Mouse (Mus musculus) heart, embryonic 10.5 days (tissue): Measurements from ENCODE around the gene Tssc4. TPM values are rescaled to one million over a fixed set of nuclear protein-coding genes. Genes with fewer than 3 reads are reported as not detected.

Experiments used
- DNase-seq: peaks from one replicate; pipeline ENCODE4 v3.0.0-alpha.2; 2017; ENCODE audit warnings: low spot score
- H3K27ac ChIP-seq: fragments of 300-500 bp; sonication (generic); 2 replicates; pipeline ENCODE4 v1.5.1; 2016; ENCODE audit warnings: mild to moderate bottlenecking
- H3K27me3 ChIP-seq: fragments of 300-500 bp; sonication (generic); 2 replicates; pipeline ENCODE4 v1.6.1; 2016; ENCODE audit warnings: mild to moderate bottlenecking; ENCODE audit not compliant: poor library complexity, insufficient read depth, severe bottlenecking
- H3K36me3 ChIP-seq: fragments of 300-500 bp; sonication (generic); 2 replicates; pipeline ENCODE4 v1.6.1; 2016; ENCODE audit warnings: mild to moderate bottlenecking, moderate library complexity
- H3K4me1 ChIP-seq: fragments of 300-500 bp; sonication (generic); 2 replicates; pipeline ENCODE4 v1.6.1; 2016; ENCODE audit warnings: mild to moderate bottlenecking
- H3K4me3 ChIP-seq: fragments of 300-500 bp; sonication (generic); 2 replicates; pipeline ENCODE4 v1.5.1; 2016; ENCODE audit warnings: mild to moderate bottlenecking, moderate library complexity
- H3K9me3 ChIP-seq: fragments of 300-500 bp; sonication (generic); 2 replicates; pipeline ENCODE4 v1.6.1; 2016; ENCODE audit warnings: mild to moderate bottlenecking, moderate library complexity
- WGBS: fragments of 180-500 bp; shearing (Covaris S2); methylation state at CpG from one replicate; pipeline ENCODE4 v1.1.7; 2016; 5-methylcytosine and 5-hydroxymethylcytosine counted together
- polyA plus RNA-seq: library from polyadenylated mRNA; unstranded; fragments of >200 nt; fragmentation: Nextera tagmentation; extraction: Ambion mirVana; gene quantifications from 2 replicates; pipeline ENCODE4 v1.2.1, GENCODE M21; 2016

Tssc4 gene
- polyA plus RNA-seq, 1 experiment from 2014 or later = 99.5 TPM

- 85% methylated on average over 6 of the region's 6 CpGs for WGBS
- H3K9me3 ChIP-seq = no peaks in the 10 kb centered on the region
- H3K27me3 ChIP-seq = no peaks in the 10 kb centered on the region
- H3K27ac ChIP-seq = no peak overlapping the region
- no peak for DNase-seq
- H3K4me1 ChIP-seq = peaks cover 27% of the 10 kb centered on the region
- no peak overlapping the region for H3K4me3 ChIP-seq
- H3K36me3 ChIP-seq = peaks cover 95% of the 10 kb centered on the region
Measured at GRCm38 (mm10) chr7:143064226-143064625, 4.8 kb upstream of the Tssc4 start.

- no peaks in the 10 kb centered on the region for H3K27me3 ChIP-seq
- H3K4me1 ChIP-seq = peaks cover 25% of the 10 kb centered on the region
- DNase-seq = no peak
- H3K27ac ChIP-seq = no peak overlapping the region
- no peaks in the 10 kb centered on the region for H3K9me3 ChIP-seq
- H3K4me3 ChIP-seq = no peak overlapping the region
- peaks cover 87% of the 10 kb centered on the region for H3K36me3 ChIP-seq
- 91% methylated on average over 2 of the region's 2 CpGs for WGBS
Measured at GRCm38 (mm10) chr7:143065692-143066091, 3.4 kb upstream of the Tssc4 start.

- no peaks in the 10 kb centered on the region for H3K9me3 ChIP-seq
- H3K4me3 ChIP-seq = no peak overlapping the region
- no peaks in the 10 kb centered on the region for H3K27me3 ChIP-seq
- no peak overlapping the region for H3K27ac ChIP-seq
- peaks cover 76% of the 10 kb centered on the region for H3K36me3 ChIP-seq
- no peak for DNase-seq
- H3K4me1 ChIP-seq = peaks cover 31% of the 10 kb centered on the region
- 79% methylated on average over 2 of the region's 2 CpGs for WGBS
Measured at GRCm38 (mm10) chr7:143067469-143067868, 1.6 kb upstream of the Tssc4 start.

- Histone ChIP-seq H3K27me3 (no peaks in the 10 kb centered on the region), H3K4me3 (no peak overlapping the region), H3K9me3 (no peaks in the 10 kb centered on the region), H3K36me3 (peaks cover 72% of the 10 kb centered on the region), H3K4me1 (peaks cover 35% of the 10 kb centered on the region), H3K27ac (peak overlapping the region; percentile 91)
- WGBS = 85% methylated on average over 3 of the region's 3 CpGs
- DNase-seq = no peak
Measured at GRCm38 (mm10) chr7:143067897-143068296, 1.2 kb upstream of the Tssc4 start.

- Histone ChIP-seq H3K4me1 (peaks cover 35% of the 10 kb centered on the region), H3K27me3 (no peaks in the 10 kb centered on the region), H3K9me3 (no peaks in the 10 kb centered on the region), H3K4me3 (peak overlapping the region; percentile 70), H3K36me3 (peaks cover 67% of the 10 kb centered on the region), H3K27ac (peak overlapping the region; percentile 91)
- WGBS = 51% methylated on average over 13 of the region's 13 CpGs
- no peak for DNase-seq
Measured at GRCm38 (mm10) chr7:143068316-143068881, 650 bp upstream of the Tssc4 start.

- Histone ChIP-seq H3K4me1 (peaks cover 35% of the 10 kb centered on the region), H3K27ac (peak overlapping the region; percentile 91), H3K36me3 (peaks cover 52% of the 10 kb centered on the region), H3K9me3 (no peaks in the 10 kb centered on the region), H3K4me3 (peak overlapping the region; percentile 70), H3K27me3 (peaks cover 10% of the 10 kb centered on the region; the same call in 1 of the 2 replicates)
- WGBS = 13% methylated on average over 30 of the region's 30 CpGs
- DNase-seq = no peak
Measured at GRCm38 (mm10) chr7:143069751-143070400, 827 bp downstream of the Tssc4 start.

GRCm38 (mm10) chr7:143070506-143071070 is 1.5 kb downstream of the Tssc4 start:
- peak overlapping the region; percentile 70 for H3K4me3 ChIP-seq
- H3K36me3 ChIP-seq = peaks cover 45% of the 10 kb centered on the region
- H3K27ac ChIP-seq = peak overlapping the region; percentile 91
- 92% methylated on average over 10 of the region's 10 CpGs for WGBS
- DNase-seq = no peak
- peaks cover 12% of the 10 kb centered on the region; the same call in 1 of the 2 replicates for H3K27me3 ChIP-seq
- no peaks in the 10 kb centered on the region for H3K9me3 ChIP-seq
- peaks cover 35% of the 10 kb centered on the region for H3K4me1 ChIP-seq

GRCm38 (mm10) chr7:143072605-143073004 is 3.6 kb downstream of the Tssc4 start:
- Histone ChIP-seq H3K4me3 (no peak overlapping the region), H3K27me3 (peaks cover 17% of the 10 kb centered on the region), H3K9me3 (no peaks in the 10 kb centered on the region), H3K27ac (no peak overlapping the region), H3K36me3 (peaks cover 25% of the 10 kb centered on the region), H3K4me1 (peaks cover 35% of the 10 kb centered on the region)
- 81% methylated on average over 5 of the region's 5 CpGs for WGBS
- DNase-seq = no peak

- WGBS = 71% methylated on average over 1 of the region's 1 CpGs
- peaks cover 17% of the 10 kb centered on the region for H3K27me3 ChIP-seq
- peaks cover 20% of the 10 kb centered on the region for H3K36me3 ChIP-seq
- H3K27ac ChIP-seq = no peak overlapping the region
- peaks cover 31% of the 10 kb centered on the region for H3K4me1 ChIP-seq
- no peak for DNase-seq
- no peak overlapping the region for H3K4me3 ChIP-seq
- no peaks in the 10 kb centered on the region for H3K9me3 ChIP-seq
Measured at GRCm38 (mm10) chr7:143073086-143073485, 4.0 kb downstream of the Tssc4 start.

- H3K9me3 ChIP-seq = no peaks in the 10 kb centered on the region
- WGBS = 64% methylated on average over 5 of the region's 5 CpGs
- H3K4me3 ChIP-seq = no peak overlapping the region
- peaks cover 16% of the 10 kb centered on the region for H3K4me1 ChIP-seq
- no peak for DNase-seq
- peaks cover 9% of the 10 kb centered on the region for H3K36me3 ChIP-seq
- H3K27ac ChIP-seq = no peak overlapping the region
- peaks cover 18% of the 10 kb centered on the region for H3K27me3 ChIP-seq
Measured at GRCm38 (mm10) chr7:143075394-143075793, 6.3 kb downstream of the Tssc4 start.

- Histone ChIP-seq H3K27ac (no peak overlapping the region), H3K4me1 (peaks cover 10% of the 10 kb centered on the region), H3K36me3 (no peaks in the 10 kb centered on the region), H3K9me3 (no peaks in the 10 kb centered on the region), H3K27me3 (peaks cover 37% of the 10 kb centered on the region), H3K4me3 (no peak overlapping the region)
- no peak for DNase-seq
- WGBS = 76% methylated on average over 2 of the region's 2 CpGs
Measured at GRCm38 (mm10) chr7:143077351-143077750, 8.3 kb downstream of the Tssc4 start.

- H3K27me3 ChIP-seq = peaks cover 49% of the 10 kb centered on the region
- no peaks in the 10 kb centered on the region for H3K9me3 ChIP-seq
- no peak for DNase-seq
- WGBS = 60% methylated on average over 6 of the region's 6 CpGs
- H3K4me3 ChIP-seq = no peak overlapping the region
- H3K36me3 ChIP-seq = no peaks in the 10 kb centered on the region
- no peak overlapping the region for H3K27ac ChIP-seq
- H3K4me1 ChIP-seq = peaks cover 23% of the 10 kb centered on the region
Measured at GRCm38 (mm10) chr7:143082024-143082423, 13.0 kb downstream of the Tssc4 start.

- H3K9me3 ChIP-seq = no peaks in the 10 kb centered on the region
- peaks cover 26% of the 10 kb centered on the region for H3K4me1 ChIP-seq
- H3K36me3 ChIP-seq = no peaks in the 10 kb centered on the region
- no peak for DNase-seq
- H3K4me3 ChIP-seq = no peak overlapping the region
- WGBS = 56% methylated on average over 2 of the region's 2 CpGs
- H3K27me3 ChIP-seq = peaks cover 52% of the 10 kb centered on the region
- no peak overlapping the region for H3K27ac ChIP-seq
Measured at GRCm38 (mm10) chr7:143083708-143084107, 14.7 kb downstream of the Tssc4 start.
